Mouse (Mus musculus): Measurements from ENCODE around the gene Olfm3. TPM values are rescaled to one million over a fixed set of nuclear protein-coding genes. Genes with fewer than 3 reads are reported as not detected.
A peak's percentile ranks its signal among the peaks of the same experiment; 100 is the strongest.

Gene Olfm3
- polyA plus RNA-seq, 1 experiment from 2014 or later = 0.16 TPM

- TF ChIP-seq CTCF (IDR thresholded peaks at IDR 0.05; ENCODE audit: low read depth) = no peak
- WGBS = 51% methylated on average over 2 of the region's 2 CpGs
- no peak overlapping the region for H3K27ac ChIP-seq
- no peaks in the 10 kb centered on the region for H3K9me3 ChIP-seq (replicated peaks; ENCODE audit: low read length)
- H3K4me2 ChIP-seq (ENCODE audit: low read length) = no peak overlapping the region
- H3K4me1 ChIP-seq (replicated peaks; ENCODE audit: insufficient read depth, low read length) = no peaks in the 10 kb centered on the region
- DNase-seq (ENCODE audit: low spot score) (no peak), ATAC-seq (replicated peaks; ENCODE audit: low FRiP score, low read depth) (no peak)
- H3K9ac ChIP-seq (ENCODE audit: low read depth, low read length) = no peak overlapping the region
- no peak overlapping the region for H3K4me3 ChIP-seq (replicated peaks; ENCODE audit: low read depth, low read length)
- H3K36me3 ChIP-seq (ENCODE audit: insufficient read depth, low read length) = no peaks in the 10 kb centered on the region
- no peaks in the 10 kb centered on the region for H3K27me3 ChIP-seq (ENCODE audit: insufficient read depth, low read length)
These were observed 186.8 kb downstream of the Olfm3 start for GRCm38 (mm10) chr3:115090670-115091069.

- Histone ChIP-seq H3K27ac (no peak overlapping the region), H3K9me3 (replicated peaks; ENCODE audit: low read length) (no peaks in the 10 kb centered on the region), H3K4me3 (replicated peaks; ENCODE audit: low read depth, low read length) (no peak overlapping the region), H3K4me2 (ENCODE audit: low read length) (no peak overlapping the region), H3K36me3 (ENCODE audit: insufficient read depth, low read length) (no peaks in the 10 kb centered on the region), H3K4me1 (replicated peaks; ENCODE audit: insufficient read depth, low read length) (no peaks in the 10 kb centered on the region), H3K27me3 (ENCODE audit: insufficient read depth, low read length) (no peaks in the 10 kb centered on the region), H3K9ac (ENCODE audit: low read depth, low read length) (no peak overlapping the region)
- TF ChIP-seq CTCF (IDR thresholded peaks at IDR 0.05; ENCODE audit: low read depth) = no peak
- no peak for ATAC-seq (replicated peaks; ENCODE audit: low FRiP score, low read depth)
- 66% methylated on average over 3 of the region's 3 CpGs for WGBS
- no peak for DNase-seq (ENCODE audit: low spot score)
These were observed 191.6 kb downstream of the Olfm3 start for GRCm38 (mm10) chr3:115095496-115095895.

- no peaks in the 10 kb centered on the region for H3K36me3 ChIP-seq (ENCODE audit: insufficient read depth, low read length)
- no peak overlapping the region for H3K27ac ChIP-seq
- no peak overlapping the region for H3K4me2 ChIP-seq (ENCODE audit: low read length)
- no peaks in the 10 kb centered on the region for H3K27me3 ChIP-seq (ENCODE audit: insufficient read depth, low read length)
- no peaks in the 10 kb centered on the region for H3K4me1 ChIP-seq (replicated peaks; ENCODE audit: insufficient read depth, low read length)
- ATAC-seq (replicated peaks; ENCODE audit: low FRiP score, low read depth) (no peak), DNase-seq (ENCODE audit: low spot score) (no peak)
- 69% methylated on average over 1 of the region's 1 CpGs for WGBS
- no peaks in the 10 kb centered on the region for H3K9me3 ChIP-seq (replicated peaks; ENCODE audit: low read length)
- no peak overlapping the region for H3K4me3 ChIP-seq (replicated peaks; ENCODE audit: low read depth, low read length)
- TF ChIP-seq CTCF (IDR thresholded peaks at IDR 0.05; ENCODE audit: low read depth) = no peak
- H3K9ac ChIP-seq (ENCODE audit: low read depth, low read length) = no peak overlapping the region
These were observed 195.7 kb downstream of the Olfm3 start for GRCm38 (mm10) chr3:115099590-115099989.

- 86% methylated on average over 2 of the region's 2 CpGs for WGBS
- no peak overlapping the region for H3K27ac ChIP-seq
- H3K4me3 ChIP-seq (replicated peaks; ENCODE audit: low read depth, low read length) = no peak overlapping the region
- H3K27me3 ChIP-seq (ENCODE audit: insufficient read depth, low read length) = no peaks in the 10 kb centered on the region
- ATAC-seq (replicated peaks; ENCODE audit: low FRiP score, low read depth) (no peak), DNase-seq (ENCODE audit: low spot score) (no peak)
- H3K4me2 ChIP-seq (ENCODE audit: low read length) = no peak overlapping the region
- no peak for TF ChIP-seq CTCF (IDR thresholded peaks at IDR 0.05; ENCODE audit: low read depth)
- H3K9ac ChIP-seq (ENCODE audit: low read depth, low read length) = no peak overlapping the region
- H3K36me3 ChIP-seq (ENCODE audit: insufficient read depth, low read length) = no peaks in the 10 kb centered on the region
- H3K9me3 ChIP-seq (replicated peaks; ENCODE audit: low read length) = no peaks in the 10 kb centered on the region
- no peaks in the 10 kb centered on the region for H3K4me1 ChIP-seq (replicated peaks; ENCODE audit: insufficient read depth, low read length)
These were observed 200.4 kb downstream of the Olfm3 start for GRCm38 (mm10) chr3:115104155-115104801.

- Histone ChIP-seq H3K4me1 (replicated peaks; ENCODE audit: insufficient read depth, low read length) (no peaks in the 10 kb centered on the region), H3K4me2 (ENCODE audit: low read length) (no peak overlapping the region), H3K4me3 (replicated peaks; ENCODE audit: low read depth, low read length) (no peak overlapping the region), H3K9ac (ENCODE audit: low read depth, low read length) (no peak overlapping the region), H3K9me3 (replicated peaks; ENCODE audit: low read length) (no peaks in the 10 kb centered on the region), H3K27ac (no peak overlapping the region), H3K27me3 (ENCODE audit: insufficient read depth, low read length) (no peaks in the 10 kb centered on the region), H3K36me3 (ENCODE audit: insufficient read depth, low read length) (no peaks in the 10 kb centered on the region)
- peak; percentile 46; the same call in 1 of the 2 replicates for TF ChIP-seq CTCF (IDR thresholded peaks at IDR 0.05; ENCODE audit: low read depth)
- ATAC-seq (replicated peaks; ENCODE audit: low FRiP score, low read depth) (no peak), DNase-seq (ENCODE audit: low spot score) (no peak)
- WGBS = 47% methylated on average over 8 of the region's 8 CpGs
These were observed 201.1 kb downstream of the Olfm3 start for GRCm38 (mm10) chr3:115104802-115105493.

- TF ChIP-seq CTCF (IDR thresholded peaks at IDR 0.05; ENCODE audit: low read depth) = no peak
- Histone ChIP-seq H3K9me3 (replicated peaks; ENCODE audit: low read length) (no peaks in the 10 kb centered on the region), H3K27me3 (ENCODE audit: insufficient read depth, low read length) (no peaks in the 10 kb centered on the region), H3K4me2 (ENCODE audit: low read length) (no peak overlapping the region), H3K36me3 (ENCODE audit: insufficient read depth, low read length) (no peaks in the 10 kb centered on the region), H3K9ac (ENCODE audit: low read depth, low read length) (no peak overlapping the region), H3K4me1 (replicated peaks; ENCODE audit: insufficient read depth, low read length) (no peaks in the 10 kb centered on the region), H3K27ac (no peak overlapping the region), H3K4me3 (replicated peaks; ENCODE audit: low read depth, low read length) (no peak overlapping the region)
- ATAC-seq (replicated peaks; ENCODE audit: low FRiP score, low read depth) (no peak), DNase-seq (ENCODE audit: low spot score) (no peak)
- 43% methylated on average over 2 of the region's 2 CpGs for WGBS
These were observed 241.8 kb downstream of the Olfm3 start for GRCm38 (mm10) chr3:115145722-115146121.
